Mouse (Mus musculus) heart, adult 9 months (tissue): ENCODE results near the gene Il24.

Experiments
- DNase-seq, 2 experiments: peaks; one replicate each; pipeline ENCODE4 v3.0.0; 2022; ENCODE audit warnings: low spot score in 2 of 2

Gene Il24

DNA sequence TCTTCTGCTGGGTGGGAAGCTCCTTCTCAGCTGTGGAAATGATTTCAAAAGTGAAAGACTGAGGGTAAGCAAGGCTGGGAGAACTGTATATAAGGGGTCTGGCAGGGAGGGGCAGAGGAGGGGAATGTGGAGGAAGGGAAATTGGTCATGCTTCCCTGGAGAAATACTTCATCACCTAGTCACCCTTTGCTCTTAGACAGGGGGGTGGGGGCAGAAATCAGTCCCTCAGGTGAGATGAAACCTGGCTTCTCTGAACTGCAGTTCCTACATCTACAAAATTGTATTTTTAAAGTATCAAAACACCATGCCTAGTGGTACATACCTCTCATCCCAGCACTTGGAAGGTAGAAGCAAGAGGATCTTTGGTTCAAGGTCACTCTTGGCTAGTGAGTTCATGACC lies at the start of gene Il24:
Gene Il24 (minus strand): TSS at position 101 of the 400 bp plus-strand sequence.
- DNase-seq: no peak

DNA sequence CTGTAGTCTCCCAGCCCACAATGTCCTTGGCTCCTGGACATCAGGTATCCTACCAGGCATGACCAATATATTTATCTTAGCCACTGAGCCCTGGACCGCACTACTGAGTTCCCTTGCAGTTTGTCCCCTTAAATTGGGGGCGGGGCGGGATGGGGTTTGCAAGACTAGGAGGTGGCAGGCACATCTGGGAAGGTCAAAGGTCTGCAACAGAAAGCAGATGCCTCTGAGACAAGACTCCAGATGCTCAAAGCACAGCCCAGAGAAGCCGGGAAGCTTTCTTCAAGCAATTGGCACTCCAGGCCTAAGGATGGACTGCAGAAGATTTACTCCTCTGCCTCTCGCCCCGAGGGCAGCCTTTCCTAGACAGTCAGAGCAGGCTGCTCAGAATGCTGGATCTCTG lies 49.1 kb upstream of the Il24 start:
- DNase-seq: no peak

DNA sequence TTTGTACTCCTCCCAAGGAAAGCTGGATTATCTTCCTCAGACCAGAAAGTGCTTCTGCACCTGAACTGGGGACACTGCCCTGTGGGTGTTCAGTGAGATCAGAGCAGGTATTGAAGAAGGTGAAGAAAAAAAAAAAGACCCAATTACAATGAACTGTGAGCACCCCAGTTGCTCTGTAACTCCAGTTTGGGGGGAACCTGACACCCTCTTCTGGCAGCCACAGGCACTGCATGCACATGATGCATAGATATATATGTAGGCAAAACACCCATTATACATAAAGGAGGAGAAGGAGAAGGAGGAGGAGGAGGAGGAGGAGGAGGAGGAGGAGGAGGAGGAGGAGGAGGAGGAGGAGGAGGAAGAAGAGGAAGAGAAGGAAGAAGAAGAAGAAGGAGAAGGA lies 39.2 kb upstream of the Il24 start:
- DNase-seq: no peak

DNA sequence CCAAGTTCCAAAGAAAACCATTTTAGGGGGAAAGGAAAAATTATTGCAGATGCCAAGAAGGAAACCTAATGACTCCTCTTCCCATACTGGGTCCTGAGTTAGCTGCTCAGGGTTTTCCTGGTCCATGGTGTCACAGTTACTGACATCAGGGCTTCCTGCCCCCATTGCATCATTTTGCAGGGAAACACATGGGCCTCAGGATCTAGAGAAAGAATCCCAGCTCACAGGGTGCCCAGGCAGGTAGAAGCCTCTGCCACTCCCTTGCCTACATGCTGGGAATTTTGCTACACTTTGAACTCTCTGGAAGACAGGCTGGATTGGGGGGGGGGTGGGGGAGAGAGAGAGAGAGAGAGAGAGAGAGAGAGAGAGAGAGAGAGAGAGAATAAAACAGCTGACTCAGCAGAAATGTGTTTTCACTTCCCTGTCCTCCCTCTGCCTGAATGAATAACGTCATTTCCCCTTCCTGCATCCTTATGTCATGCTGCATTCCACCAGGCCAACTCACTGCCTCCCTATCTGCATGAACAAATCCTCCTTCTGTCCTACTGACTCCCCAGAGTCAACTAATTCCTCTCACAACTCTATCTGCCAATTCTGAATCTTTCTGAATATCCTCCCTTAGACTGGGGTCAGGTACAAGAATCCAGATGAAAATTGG lies 31.2 kb upstream of the Il24 start:
- DNase-seq: no peak

DNA sequence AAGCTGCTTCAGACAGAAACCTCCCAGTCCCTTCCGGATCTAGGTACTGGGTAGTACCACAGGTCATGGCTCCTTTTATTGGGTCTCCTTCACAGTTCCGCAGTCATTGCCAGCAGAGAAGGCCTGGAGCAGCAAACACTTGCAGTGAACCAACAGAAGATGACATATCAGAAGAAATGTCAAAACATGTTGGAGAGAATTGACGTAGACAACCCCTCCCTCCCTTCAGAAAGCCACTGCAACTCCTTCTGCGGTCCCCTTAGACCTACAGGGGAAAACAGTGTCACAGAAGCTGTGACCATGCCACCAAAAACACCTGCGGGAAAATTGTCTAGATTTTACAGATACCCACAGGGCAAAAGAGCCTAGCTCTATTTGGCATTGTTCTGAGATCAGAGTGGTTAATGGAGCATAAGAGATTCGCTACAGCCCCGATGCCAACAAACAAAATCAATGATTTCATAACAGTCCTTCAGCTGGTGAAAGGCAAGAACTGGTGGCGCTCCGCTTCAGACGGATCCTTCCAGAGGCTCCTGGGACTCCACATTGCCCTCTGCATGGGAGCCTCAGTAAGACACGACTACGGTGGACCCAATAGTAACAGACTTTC lies 24.3 kb upstream of the Il24 start, which contains the start of gene Il20:
Gene Il20 (minus strand): TSS at position 51 of the 610 bp plus-strand sequence.
- DNase-seq: no peak

DNA sequence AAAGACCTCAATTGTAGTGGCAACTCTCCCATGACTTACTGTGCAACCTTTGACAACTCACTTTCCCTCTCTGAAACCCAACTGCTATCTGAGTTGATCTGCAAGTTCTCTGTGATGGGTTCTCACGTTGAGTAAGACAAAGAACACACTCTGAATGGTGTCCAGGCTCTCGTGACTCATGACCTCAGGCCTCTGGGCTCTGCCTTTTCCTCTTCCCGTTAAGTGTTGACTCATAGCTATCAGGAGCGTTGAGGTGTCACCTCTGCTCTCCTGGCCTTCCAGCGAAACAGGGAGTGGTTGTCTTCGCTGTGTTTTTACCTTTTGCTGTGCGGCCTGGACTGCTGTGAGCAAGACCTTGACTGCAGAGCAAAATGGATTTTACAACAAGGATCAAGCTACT lies 15.3 kb upstream of the Il24 start:
- DNase-seq: no peak

DNA sequence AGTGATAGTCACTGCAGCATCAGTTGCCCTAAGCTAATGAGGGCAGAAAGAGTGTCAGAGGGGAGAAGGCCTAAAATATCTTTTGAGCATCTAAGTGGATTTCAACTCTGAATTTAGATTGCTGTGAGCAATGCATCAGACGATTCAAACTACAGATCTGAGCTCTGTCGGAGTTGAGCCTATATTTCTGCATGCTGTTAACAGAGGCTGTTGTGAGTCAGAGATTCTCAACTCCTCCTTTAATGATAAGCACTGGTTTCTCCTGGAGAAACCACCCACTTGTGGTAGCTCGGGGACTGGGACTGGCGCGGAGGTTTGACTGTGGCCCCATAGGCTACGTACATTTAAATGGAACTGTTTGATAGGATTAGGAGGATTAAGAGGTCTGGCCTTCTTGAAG lies 7.2 kb upstream of the Il24 start:
- DNase-seq: no peak

DNA sequence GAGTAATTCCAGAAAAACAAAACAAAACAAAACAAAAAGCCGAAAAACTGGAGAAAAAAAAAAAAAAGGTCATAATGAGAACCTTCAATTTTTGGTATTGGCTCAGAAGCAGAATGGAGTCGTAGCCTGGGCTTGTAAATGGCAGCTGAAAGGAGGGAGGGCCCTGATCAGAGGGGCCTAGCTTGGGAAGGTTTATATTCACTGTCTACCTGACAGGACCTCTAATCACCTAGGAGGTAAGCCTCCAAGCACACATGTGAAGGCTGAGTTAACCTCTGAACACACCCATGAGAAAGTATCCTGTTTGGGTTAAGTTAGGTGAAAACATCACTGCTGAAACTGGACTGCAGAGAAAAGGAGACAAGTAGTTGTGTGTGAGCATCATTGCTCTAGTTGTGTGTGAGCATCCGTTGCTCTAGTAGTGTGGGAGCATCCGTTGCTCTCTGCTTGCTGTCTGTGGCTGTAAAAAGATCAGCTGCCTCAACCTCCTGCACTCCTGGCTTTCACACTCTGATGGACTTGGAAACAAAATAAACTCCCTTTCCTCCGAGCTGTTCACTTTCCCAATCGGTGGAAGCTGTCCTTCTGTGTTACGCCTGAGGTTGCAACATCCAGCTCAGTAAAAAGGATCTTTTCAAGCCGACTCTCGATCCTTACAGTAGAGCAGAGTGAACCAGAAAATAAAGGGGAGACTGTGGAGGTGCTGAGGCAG lies 6.2 kb upstream of the Il24 start:
- no peak for DNase-seq

DNA sequence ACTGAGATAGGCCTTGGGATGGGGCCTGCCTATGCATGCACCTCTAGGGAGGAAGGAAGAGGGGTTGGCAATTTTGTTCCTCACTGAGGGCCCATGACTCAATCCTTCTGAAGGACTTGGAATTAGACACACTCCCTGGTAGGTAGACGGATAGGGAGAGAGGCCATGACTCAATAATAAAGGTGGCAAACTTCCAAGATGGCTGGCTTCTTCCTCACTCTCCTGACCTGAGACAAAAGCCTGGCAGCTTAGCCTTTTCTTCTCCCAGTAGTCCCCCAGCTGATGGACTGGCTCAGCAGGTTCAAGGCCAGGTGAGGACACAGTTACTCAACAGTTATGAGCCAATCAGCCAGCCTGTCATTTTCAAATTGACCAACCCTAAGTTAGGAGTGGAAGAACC lies 5.2 kb upstream of the Il24 start:
- DNase-seq: no peak

DNA sequence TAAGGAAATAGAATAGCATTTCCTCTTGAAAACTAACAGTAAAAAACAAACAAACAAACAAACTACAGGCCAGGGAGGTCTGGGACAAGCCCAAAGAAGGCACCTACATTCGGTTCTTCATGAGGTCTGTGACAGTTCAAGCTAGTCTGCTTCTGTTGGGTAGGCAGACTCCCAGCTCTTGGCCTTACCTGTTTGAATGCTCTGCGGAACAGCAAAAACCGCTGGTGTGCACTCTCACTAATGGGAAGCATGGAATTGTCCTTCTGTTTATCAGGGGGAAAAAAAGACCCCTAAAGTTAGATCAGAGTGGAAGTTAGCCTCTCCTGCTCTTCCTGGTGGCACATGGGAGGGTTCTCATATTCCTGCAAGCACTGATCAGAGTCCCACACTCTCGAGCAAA lies 4.1 kb downstream of the Il24 start:
- no peak for DNase-seq

DNA sequence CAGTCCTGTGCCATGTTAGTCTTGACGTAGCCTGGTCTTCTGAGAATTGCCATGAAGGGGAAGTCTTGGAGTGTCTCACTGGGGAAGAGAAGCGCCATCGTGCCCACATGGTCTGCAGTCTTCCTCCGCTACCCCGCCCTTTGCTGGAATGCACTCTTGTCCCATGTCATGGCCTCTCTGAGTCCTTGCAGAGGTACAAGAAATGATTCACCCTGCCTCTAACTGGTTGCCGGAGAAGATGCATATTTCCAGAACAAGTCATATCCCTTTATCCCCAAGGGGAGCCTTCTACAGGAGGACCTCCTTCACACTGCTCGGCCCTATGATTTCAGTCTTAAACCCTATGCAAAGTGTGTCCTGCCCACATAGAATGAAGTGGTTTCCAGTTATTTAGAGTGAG lies 7.3 kb downstream of the Il24 start:
- DNase-seq: no peak

DNA sequence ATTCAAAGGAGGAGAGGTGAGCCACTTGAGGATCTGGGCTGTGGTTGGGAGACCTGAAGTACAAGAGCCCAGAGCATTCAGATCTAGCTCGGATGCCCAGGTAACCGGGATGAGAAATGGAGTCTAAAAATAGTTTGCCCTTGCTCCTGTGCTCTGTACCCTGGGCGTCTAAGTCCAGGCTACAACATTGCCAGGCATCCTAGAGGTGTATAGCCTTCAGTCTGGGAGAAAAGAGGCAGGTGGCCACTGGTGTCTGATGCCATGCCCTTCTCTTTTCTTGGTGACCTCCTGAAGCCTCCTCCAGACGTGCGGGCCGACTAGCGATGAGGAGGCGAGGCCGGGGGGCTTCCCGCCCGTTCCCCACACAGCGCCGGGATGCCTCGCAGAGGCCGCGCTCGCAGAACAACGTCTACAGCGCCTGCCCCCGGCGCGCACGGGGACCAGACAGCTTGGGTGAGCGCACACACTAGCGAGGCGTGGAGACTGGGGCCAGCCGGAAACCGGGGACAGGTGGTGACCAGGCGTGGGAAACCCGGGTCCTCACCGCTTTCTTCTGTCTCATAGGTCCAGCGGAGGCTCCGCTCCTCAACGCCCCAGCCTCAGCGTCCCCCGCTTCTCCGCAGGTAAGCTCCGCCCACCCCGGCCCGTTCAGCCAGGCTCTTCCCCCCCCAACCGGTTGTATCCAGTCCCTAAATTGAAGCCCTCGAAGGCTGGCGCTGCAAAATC lies 9.2 kb downstream of the Il24 start:
- no peak for DNase-seq

DNA sequence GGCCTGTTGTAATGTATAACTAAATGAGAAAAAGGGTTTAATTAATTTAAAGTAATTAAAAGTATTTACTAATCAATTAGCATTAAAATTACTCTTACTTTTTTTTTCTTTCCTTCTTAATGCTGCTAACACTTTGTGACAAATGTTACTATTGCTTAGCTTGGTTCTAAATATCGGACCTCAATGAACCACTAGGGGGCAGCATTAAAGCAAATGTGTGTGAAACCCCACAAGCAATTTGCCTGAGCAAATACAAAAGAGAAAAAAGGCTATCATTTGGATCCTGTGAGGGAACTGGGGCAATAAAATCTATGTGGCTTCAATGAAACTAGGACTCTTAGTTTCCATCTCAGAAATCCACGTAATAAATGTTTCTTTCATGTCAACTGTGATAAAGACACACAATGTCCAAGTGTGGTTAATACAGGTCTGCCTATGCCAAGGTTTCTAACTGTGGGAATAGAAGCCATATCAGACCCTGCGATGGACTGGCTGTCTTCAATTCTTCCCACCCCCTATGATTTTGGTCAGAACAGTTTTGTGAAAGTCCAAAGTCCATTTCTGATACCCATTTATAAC lies 10.2 kb downstream of the Il24 start:
- peak in 1 of 2 experiments; percentile 35 for DNase-seq

DNA sequence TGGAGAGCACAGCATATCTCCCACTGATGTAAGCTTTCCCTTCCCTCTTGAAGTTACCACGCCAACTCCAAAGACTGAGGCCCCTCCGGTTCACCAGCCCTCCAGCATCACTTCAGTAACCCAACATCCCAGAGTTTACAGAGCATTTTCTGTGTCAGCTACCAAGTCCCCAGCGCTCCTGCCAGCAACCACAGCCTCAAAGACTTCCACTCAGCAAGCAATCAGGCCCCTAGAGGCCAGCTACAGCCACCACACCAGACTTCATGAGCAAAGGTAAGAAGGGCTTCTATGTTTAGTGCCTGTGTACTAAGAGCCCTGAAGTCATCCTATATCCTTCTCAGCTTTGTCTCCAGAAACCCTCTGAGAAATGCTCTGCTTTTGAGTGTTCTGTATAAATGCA lies 11.3 kb downstream of the Il24 start:
- DNase-seq: no peak

DNA sequence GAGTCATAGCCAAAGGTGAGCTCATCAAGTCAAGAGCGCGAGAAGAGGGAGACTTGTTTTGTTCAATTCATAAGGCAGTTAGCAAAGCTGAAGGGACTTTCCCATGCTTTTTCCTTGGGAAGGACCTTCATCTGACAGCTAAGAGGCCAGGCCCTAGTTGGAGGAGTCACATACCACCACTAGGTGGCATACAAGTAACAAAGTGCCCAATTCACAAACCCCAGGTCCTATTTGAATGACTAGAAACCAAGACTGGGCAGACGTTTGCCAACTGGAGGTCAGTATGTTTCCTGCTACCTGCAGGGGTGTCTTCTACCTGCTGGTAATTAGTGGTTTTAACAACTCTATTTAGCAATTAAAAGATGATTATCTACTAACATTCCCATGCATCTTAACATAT lies 12.1 kb downstream of the Il24 start:
- peak; percentile 16 to 36 for DNase-seq

DNA sequence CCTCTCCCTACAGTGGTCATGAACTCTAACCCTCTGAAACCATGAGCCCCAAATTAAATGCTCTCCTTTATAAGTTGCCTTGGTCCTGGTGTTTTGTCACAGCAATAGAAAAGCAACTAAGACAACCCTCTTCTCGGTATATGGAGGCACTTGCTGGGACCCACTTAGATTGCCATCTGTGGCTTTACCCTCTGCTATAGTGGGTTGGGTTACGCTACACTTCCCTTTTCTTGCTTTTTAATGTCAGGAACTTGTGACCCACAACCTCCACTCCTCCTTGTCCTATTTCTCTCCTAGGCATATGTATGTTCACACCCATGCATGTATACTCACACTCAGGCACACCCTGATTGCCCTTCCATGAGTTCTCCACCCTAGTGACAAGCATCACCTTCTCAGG lies 14.3 kb downstream of the Il24 start:
- DNase-seq: no peak

DNA sequence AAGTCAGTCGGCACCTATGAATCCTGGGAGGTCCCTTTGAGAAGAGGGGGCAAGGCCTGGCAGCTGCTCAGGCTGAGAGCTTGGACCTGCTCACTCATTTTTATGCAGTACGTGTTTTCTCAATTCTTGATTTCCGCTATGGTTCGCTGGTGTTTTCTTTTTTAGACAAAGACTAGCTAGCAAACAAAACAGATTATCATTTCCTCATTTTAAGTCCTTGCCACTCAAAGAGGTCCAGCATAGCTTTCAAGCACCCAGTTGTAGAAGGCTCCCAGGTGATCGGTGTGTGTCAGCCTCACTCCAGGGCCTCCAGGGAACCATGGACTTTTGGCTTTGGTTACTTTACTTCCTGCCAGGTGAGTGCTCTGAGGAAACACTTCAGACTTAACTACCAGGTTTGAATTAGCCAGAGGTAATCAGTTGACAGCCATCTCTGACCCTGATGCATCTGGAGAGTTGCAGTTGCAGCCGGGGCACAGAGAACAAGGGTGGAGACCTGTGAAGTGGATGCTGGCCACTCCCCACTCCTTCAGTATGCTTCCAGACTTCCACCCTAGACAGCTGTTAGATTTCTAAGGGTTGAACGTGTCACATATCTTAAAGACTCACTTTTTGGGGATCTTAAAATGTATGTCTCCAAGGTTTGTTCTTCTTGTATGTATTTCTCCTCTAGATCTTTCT lies 21.6 kb downstream of the Il24 start, which contains the start of gene Fcmr:
Gene Fcmr (plus strand): TSS at position 129 of the 681 bp plus-strand sequence.
- no peak for DNase-seq

DNA sequence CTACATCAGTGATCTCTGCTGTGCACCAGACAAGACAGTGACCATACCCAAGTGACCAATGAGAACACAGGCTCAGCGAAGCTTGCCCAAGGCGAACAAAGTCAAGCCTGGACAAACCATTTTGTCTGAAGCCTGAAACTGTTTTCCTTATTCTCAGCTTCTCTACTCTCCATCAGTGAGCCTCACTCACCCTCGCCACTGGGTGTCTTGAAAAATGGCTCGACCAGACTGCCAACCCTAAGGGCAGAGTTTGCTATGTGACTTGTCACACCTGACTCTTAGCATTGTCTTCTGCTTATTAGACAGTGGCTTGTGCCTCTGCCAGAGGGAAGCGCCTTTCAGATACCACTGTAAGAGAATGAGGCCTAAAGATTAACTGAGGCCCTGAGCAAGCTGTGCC lies 22.5 kb downstream of the Il24 start:
- no peak for DNase-seq

DNA sequence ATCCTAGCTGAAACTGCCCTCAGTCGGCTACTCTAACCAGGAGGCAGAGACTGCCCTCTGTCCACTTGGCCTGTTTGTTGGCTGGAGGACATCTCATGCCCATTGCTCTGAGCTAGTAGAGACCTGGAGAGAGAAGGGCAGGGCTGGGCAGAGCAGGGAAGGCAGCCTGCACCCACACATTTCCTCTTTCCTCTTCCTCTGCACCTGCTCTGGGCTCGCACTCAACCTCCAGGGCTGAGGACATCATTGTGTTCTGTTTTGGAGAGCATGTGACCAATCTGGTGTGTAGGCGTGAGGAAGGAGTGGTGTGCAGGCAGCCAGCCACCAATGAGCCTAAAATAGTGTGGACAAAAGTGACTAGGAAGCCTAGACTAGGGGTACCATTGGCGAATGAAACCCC lies 23.0 kb downstream of the Il24 start:
- DNase-seq: peak; percentile 3 to 10

DNA sequence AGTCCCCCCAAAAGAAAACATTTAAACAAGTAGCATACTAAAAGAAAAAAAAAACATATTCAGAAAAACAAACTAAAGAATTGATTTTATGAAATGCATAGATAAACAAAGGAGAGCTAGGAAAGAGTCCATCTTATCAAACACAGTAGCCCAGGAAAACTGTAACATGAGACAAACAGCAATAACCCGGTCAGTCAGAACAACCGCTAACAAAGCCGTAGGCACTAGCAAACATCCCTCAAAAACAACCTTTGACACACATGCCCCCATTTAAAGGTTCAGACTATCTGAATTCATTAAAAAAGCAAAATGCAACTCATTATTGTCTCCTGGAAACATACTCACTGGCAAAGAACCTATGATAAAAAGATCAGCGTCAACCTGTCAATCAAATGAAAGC lies 29.8 kb downstream of the Il24 start:
- no peak for DNase-seq

DNA sequence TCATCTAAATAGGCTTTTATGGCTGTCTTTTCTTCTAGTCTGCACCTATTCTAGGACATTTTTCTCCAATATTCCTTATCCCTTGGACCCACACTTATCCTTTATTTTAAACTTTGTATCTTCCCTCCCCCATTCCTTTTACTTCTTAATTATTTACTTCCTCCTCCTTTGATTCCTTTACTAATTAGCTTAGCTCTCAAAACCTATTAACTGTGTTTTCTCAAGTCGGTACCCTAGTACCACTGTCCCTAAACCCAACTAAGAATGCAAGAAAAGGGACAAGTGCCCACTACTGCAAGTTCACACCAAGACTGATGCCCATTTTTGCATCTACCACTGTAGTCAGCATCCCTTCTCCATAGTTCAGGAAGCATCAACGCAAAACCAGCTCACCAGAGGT lies 31.5 kb downstream of the Il24 start:
- DNase-seq: no peak

DNA sequence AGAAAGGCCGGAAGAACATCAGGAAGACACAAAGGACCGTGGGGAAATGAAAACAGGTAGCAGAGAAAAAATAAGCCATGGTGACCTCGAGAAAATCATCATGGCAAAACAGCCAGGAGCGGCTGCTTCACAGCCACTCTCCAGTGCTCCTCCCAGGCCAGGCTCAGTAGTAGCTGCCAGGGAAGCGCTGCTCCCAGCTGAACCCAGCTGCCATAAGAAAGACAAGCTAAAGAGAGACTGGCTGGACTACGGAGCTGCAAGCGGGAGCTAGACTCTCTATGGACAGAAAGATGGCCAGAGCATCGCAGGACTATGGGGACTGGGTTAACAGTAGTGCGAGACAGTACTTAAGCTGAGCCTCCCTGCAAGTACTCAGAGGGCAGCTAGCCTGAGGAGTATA lies 32.4 kb downstream of the Il24 start:
- no peak for DNase-seq
